Mouse (Mus musculus) C2C12 (cell line): ENCODE data around the gene Wdr59. TPM values are rescaled to one million over a fixed set of nuclear protein-coding genes. Genes with fewer than 3 reads are reported as not detected.

Experiments used
- H3K27me3 ChIP-seq: one replicate; pipeline ENCODE4 v1.6.1; 2011; ENCODE audit not compliant: control insufficient read depth, insufficient read depth, insufficient read length
- H3K36me3 ChIP-seq: one replicate; pipeline ENCODE4 v1.6.1; 2011; ENCODE audit not compliant: control insufficient read depth, insufficient read depth
- H3K4me3 ChIP-seq: one replicate; pipeline ENCODE4 v1.5.1; 2011; ENCODE audit warnings: mild to moderate bottlenecking, control low read depth; ENCODE audit not compliant: poor library complexity, insufficient read depth, severe bottlenecking
- H3K79me2 ChIP-seq: one replicate; pipeline ENCODE4 v1.6.1; 2011; ENCODE audit not compliant: control insufficient read depth, insufficient read depth
- H3K79me3 ChIP-seq: one replicate; pipeline ENCODE4 v1.6.1; 2011; ENCODE audit warnings: low read depth, control low read depth
- H3ac ChIP-seq: one replicate; pipeline ENCODE3; 2011; ENCODE audit warnings: low read depth; ENCODE audit not compliant: control insufficient read depth, insufficient read length
- CEBPB ChIP-seq: IDR thresholded peaks from one replicate; pipeline ENCODE4 v1.6.1; 2011; ENCODE audit warnings: low read depth, mild to moderate bottlenecking, control low read depth, moderate library complexity
- CTCF ChIP-seq: IDR thresholded peaks from one replicate; pipeline ENCODE4 v1.5.1; 2011; ENCODE audit not compliant: control insufficient read depth, insufficient read depth, insufficient read length
- FOSL1 ChIP-seq: IDR thresholded peaks from one replicate; pipeline ENCODE4 v1.8.0; 2011; ENCODE audit warnings: mild to moderate bottlenecking, low read length; ENCODE audit not compliant: poor library complexity, insufficient read depth, severe bottlenecking
- MAX ChIP-seq: IDR thresholded peaks from one replicate; pipeline ENCODE4 v1.6.1; 2011; ENCODE audit warnings: mild to moderate bottlenecking, control low read depth
- MYOD1 ChIP-seq: IDR thresholded peaks from one replicate; pipeline ENCODE4 v1.6.1; 2011; ENCODE audit warnings: low read depth; ENCODE audit not compliant: control insufficient read depth, insufficient read length
- MYOG ChIP-seq: IDR thresholded peaks from one replicate; pipeline ENCODE4 v1.6.1; 2011; ENCODE audit not compliant: control insufficient read depth, insufficient read length; ENCODE audit errors: extremely low read depth
- USF1 ChIP-seq: IDR thresholded peaks from one replicate; pipeline ENCODE4 v1.6.1; 2011; ENCODE audit warnings: low read depth, mild to moderate bottlenecking, control low read depth, moderate library complexity
- polyA plus RNA-seq: library from polyadenylated mRNA; unstranded; fragments of >200 nt; fragmentation: generic; extraction: Trizol; gene quantifications from one replicate; pipeline ENCODE4 v1.2.1, GENCODE M21; 2012; ENCODE audit warnings: missing spikeins

Gene Wdr59
- polyA plus RNA-seq, 1 experiment = 6.7 TPM

DNA sequence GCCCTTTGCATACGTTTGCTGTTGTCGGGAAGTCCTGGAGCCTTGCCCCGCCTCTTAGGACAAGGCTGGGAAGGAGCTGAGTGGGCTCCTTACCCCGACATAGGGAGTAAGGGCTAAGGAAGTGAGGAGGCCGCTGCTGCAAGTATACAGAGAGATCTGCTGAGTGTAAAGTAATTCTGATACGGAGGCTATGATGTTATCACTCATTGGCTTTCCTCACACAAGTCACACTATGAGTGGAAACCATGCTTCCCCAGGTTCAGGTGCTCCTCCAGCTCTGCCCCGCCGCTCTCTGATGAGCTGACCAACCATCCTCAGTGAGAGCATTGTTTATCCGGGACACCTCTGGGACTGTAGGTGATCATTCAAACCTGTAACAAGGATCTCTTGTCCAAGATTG lies 44.4 kb upstream of the Wdr59 start:
- TF ChIP-seq MYOD1 = no peak
- no peak for TF ChIP-seq CEBPB
- TF ChIP-seq USF1 = no peak
- no peak for TF ChIP-seq MYOG
- no peak for TF ChIP-seq MAX
- TF ChIP-seq CTCF = no peak
- no peak for TF ChIP-seq FOSL1
- Histone ChIP-seq H3K79me2 (peaks cover 96% of the 10 kb centered on the region), H3K36me3 (no peaks in the 10 kb centered on the region)

DNA sequence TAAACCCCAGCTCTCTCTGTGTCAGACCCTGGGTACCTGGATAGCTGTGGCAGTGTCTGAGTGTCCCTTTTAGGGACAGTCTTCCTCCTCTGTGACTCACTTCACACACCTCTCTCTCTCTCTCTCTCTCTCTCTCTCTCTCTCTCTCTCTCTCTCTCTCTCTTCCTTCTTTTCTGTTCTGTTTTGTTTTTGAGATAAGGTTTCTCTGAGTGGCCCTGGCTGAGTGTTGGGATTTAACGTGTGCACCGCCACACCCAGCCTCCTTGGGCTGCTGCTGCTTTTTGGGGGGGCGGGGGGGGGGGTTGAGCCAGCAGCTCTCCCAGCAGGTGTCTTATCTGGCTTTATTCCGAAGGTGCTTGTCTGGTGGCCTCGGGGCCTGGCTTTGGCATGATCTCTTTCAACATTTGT lies 43.9 kb upstream of the Wdr59 start:
- TF ChIP-seq MYOG (no peak), CTCF (no peak), FOSL1 (no peak), MAX (no peak), USF1 (no peak), CEBPB (no peak), MYOD1 (no peak)
- no peak overlapping the region for H3K4me3 ChIP-seq
- H3K27me3 ChIP-seq = no peaks in the 10 kb centered on the region
- no peaks in the 10 kb centered on the region for H3K36me3 ChIP-seq
- no peak overlapping the region for H3ac ChIP-seq
- H3K79me3 ChIP-seq = peaks cover 60% of the 10 kb centered on the region
- peaks cover 96% of the 10 kb centered on the region for H3K79me2 ChIP-seq

More for the DNA sequence above, 44.4 kb upstream of the Wdr59 start:
- Histone ChIP-seq H3K4me3 (no peak overlapping the region), H3ac (no peak overlapping the region), H3K27me3 (no peaks in the 10 kb centered on the region), H3K79me3 (peaks cover 58% of the 10 kb centered on the region)

DNA sequence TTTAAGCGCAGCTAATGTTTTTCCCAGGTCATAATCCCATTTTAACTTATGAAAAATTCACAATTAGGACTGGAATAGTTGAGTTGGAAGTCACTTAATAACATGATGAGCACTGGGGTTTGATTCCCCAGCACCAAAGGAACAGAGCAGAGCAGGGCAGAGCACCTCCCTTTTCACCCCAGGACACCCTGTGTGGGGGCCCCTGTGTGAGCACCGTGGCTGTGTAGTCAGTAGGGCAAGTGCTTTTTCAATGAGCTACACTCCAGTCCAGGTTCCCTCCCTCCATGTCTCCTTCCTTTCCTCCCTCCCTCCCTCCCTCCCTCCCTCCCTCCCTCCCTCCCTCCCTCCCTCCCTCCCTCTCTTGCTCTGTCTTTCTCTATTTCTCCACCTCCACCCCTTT lies 42.2 kb upstream of the Wdr59 start:
- peaks cover 96% of the 10 kb centered on the region for H3K79me2 ChIP-seq
- no peak overlapping the region for H3ac ChIP-seq
- H3K79me3 ChIP-seq = peaks cover 59% of the 10 kb centered on the region
- TF ChIP-seq CTCF (no peak), MYOG (no peak), FOSL1 (no peak), MAX (no peak), CEBPB (no peak), USF1 (no peak), MYOD1 (no peak)
- H3K27me3 ChIP-seq = no peaks in the 10 kb centered on the region
- H3K4me3 ChIP-seq = no peak overlapping the region
- H3K36me3 ChIP-seq = no peaks in the 10 kb centered on the region

DNA sequence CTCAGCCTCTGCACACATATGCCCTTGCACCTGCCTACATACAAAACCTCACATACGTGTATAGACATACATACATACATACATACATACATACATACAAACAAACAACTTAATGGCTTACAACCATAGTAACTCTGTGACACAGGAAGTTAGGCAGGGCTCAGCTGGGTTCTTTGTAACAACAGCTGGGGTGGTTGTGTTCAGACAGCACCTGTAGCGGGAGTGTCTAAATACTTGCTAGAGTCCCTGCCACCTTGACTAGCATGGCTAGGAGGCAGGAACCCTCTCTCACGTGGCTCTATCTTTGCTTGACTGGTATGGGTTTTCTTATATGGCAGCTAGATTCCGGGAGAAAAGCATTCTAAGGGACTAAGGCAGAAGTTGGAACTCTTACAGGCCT lies 41.8 kb upstream of the Wdr59 start:
- no peak overlapping the region for H3K4me3 ChIP-seq
- H3K36me3 ChIP-seq = no peaks in the 10 kb centered on the region
- H3ac ChIP-seq = no peak overlapping the region
- H3K27me3 ChIP-seq = no peaks in the 10 kb centered on the region
- H3K79me3 ChIP-seq = peaks cover 55% of the 10 kb centered on the region
- TF ChIP-seq MYOD1 (no peak), CTCF (no peak), USF1 (no peak), FOSL1 (no peak), MAX (no peak), MYOG (no peak), CEBPB (no peak)
- peaks cover 96% of the 10 kb centered on the region for H3K79me2 ChIP-seq

DNA sequence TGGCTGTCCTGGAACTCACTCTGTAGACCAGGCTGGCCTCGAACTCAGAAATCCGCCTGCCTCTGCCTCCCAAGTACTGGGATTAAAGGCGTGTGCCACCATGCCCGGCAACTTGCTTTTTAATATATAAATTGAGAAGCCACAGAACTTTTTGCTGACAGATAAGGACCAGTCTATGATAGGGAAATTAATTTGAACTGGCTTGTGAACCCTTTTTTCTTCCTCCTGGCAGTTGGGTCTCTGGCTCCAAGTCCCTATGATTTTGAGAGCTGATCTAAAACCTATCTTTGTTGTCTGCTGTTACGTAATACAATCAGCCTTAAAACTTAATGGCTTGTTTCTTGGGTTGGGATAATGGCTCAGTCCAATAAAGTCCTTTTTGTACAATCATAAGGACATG lies 41.2 kb upstream of the Wdr59 start:
- TF ChIP-seq CTCF (no peak), USF1 (no peak), CEBPB (no peak), MAX (no peak), MYOG (no peak), FOSL1 (no peak), MYOD1 (no peak)
- Histone ChIP-seq H3K27me3 (no peaks in the 10 kb centered on the region), H3ac (no peak overlapping the region), H3K79me2 (peaks cover 96% of the 10 kb centered on the region), H3K4me3 (no peak overlapping the region), H3K36me3 (no peaks in the 10 kb centered on the region), H3K79me3 (peaks cover 52% of the 10 kb centered on the region)

DNA sequence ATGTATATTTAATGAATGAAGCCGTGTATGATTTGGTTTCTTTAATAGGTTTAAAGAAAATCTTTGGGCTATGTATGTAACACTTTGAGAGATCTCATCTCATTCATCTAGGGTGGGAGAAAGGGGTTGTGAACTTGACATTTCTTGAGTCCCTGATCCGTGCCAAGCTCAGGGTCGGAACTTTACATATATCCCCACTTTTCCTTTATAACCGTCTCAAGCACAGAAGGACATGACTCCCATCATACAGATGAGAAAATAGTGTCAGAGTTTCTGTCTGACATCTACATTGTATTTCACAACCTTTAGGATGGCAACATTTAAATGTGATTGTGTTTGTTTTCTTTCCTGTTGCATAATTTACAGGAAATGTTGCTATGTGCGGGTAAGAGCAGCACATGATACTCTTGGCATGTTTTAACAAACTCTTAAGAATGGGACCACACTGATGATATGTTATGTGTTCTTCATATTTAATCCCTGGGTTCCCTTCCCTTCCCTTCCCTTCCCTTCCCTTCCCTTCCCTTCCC lies 40.4 kb upstream of the Wdr59 start:
- Histone ChIP-seq H3K79me3 (peaks cover 49% of the 10 kb centered on the region), H3K4me3 (no peak overlapping the region), H3K79me2 (peaks cover 96% of the 10 kb centered on the region), H3K36me3 (no peaks in the 10 kb centered on the region), H3ac (no peak overlapping the region), H3K27me3 (no peaks in the 10 kb centered on the region)
- no peak for TF ChIP-seq MYOG
- no peak for TF ChIP-seq MAX
- TF ChIP-seq FOSL1 = no peak
- TF ChIP-seq USF1 = no peak
- TF ChIP-seq MYOD1 = no peak
- no peak for TF ChIP-seq CTCF
- TF ChIP-seq CEBPB = no peak
